Mouse (Mus musculus) urinary bladder, postnatal 0 days (tissue): Measurements from ENCODE around the gene Fpr3. TPM values are rescaled to one million over a fixed set of nuclear protein-coding genes. Genes with fewer than 3 reads are reported as not detected.

Source experiments
- polyA plus RNA-seq: library from polyadenylated mRNA; unstranded; fragments of >200 nt; fragmentation: Nextera tagmentation; extraction: Ambion mirVana; gene quantifications from 2 replicates; pipeline ENCODE4 v1.2.1, GENCODE M21; 2015

The Fpr3 gene
- not detected in 2 replicates for polyA plus RNA-seq

GRCm38 (mm10) chr17:17887774-17888248 is at the start of gene Fpr3, which contains the start of gene Fpr2:
Gene Fpr3, plus strand, starts transcription at chr17:17887852.
Gene Fpr2, plus strand, starts transcription at chr17:17887824.

DNA sequence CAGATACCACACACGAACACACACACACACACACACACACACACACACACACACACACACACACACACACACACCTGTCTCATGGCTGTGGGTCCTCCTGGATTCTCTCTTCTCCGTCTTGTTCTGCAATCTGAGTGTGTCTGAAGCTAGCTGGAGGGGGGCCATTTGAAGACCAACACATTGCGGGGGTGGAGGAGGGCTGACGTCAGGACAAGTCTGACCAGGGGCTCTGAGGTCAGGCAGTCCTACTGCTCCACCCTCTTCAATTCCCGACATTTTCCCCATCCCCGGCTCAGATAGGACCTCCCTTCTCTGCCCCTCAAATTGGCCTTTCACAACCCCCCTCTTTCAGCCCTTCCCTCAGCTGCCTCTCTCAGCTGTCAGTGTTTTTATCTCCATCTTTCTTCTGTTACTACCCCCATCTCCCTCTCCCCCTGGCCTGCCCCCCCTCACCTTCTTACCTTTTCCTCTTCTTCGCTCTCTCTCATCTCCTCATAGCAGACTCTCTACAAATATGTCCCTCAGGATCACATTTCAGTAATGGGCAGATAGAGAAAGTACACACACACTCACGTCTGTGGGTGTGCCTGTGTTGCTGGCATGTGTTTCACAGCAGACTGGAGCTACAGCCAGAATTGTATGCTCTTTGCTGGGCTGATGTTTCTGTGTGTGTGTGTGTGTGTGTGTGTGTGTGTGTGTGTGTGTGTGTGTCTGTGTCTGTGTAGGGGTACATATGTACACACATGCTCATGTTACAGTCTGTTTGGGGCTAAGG is 32.4 kb upstream of the Fpr3 start, which contains the start of gene Has1:
TSS of gene Has1 (minus strand) at position 142 of the 775 bp plus-strand sequence.

DNA sequence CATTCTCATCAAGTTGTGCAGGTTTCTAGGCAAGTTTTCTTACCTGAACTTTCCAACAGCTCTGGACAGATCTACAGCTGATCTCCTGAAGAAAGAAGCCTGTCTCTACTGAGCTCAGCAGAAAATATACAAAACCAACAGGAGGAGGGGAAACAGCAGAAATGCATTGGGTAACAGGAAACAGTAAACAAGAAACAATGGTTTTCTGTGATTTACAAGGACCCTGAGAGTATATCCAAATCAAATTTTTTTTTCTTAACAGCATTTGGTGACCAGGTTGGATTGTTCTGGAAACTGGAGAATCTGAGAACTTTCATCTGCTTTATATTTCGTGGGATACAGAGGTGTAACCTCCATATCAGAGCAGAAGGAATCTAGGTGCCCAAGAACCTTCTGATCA is 3.8 kb upstream of the Fpr3 start, which contains the start of gene Fpr1:
TSS of gene Fpr1 (minus strand) at position 101 of the 400 bp plus-strand sequence.

Other genes with a start within 250 kb of the Fpr3 start
- not detected in 2 replicates for gene Vmn2r90, start 184.1 kb upstream of the Fpr3 start, polyA plus RNA-seq
- gene Spaca6, start 60.7 kb upstream of the Fpr3 start, polyA plus RNA-seq = 17.1 and 18.1 TPM in 2 replicates
- 8.1 and 12.4 TPM in 2 replicates for gene Has1, start 32.6 kb upstream of the Fpr3 start, polyA plus RNA-seq
- gene Fpr1, start 3.9 kb upstream of the Fpr3 start, polyA plus RNA-seq = 0.75 and 5.9 TPM in 2 replicates
- gene Fpr2, start within 50 bp of the Fpr3 start, polyA plus RNA-seq = 0.58 and 2.4 TPM in 2 replicates
- not detected in 2 replicates for gene Fpr-rs4, start 133.9 kb downstream of the Fpr3 start, polyA plus RNA-seq
- gene Vmn2r124, start 161.6 kb downstream of the Fpr3 start, polyA plus RNA-seq = not detected in 2 replicates
- not detected in 2 replicates for gene Vmn2r91, start 197.2 kb downstream of the Fpr3 start, polyA plus RNA-seq